Mouse (Mus musculus) stomach, postnatal 0 days (tissue): ENCODE measurements at regions not wholly inside any gene's neighbourhood (a gene's known extent, or its start where the extent isn't known, plus 50 kb on each side); places are given as distances from the start of the nearest gene placed in this dataset.

Experiments used
- CTCF ChIP-seq: IDR thresholded peaks from 2 replicates; pipeline ENCODE4 v1.5.1; 2016; ENCODE audit warnings: antibody characterized with exemption, low read depth, mild to moderate bottlenecking, moderate library complexity
- EP300 ChIP-seq: optimal IDR thresholded peaks from 2 replicates; pipeline ENCODE3; 2016; ENCODE audit warnings: antibody characterized with exemption

- TF ChIP-seq CTCF (no peak), EP300 (no peak)
Measured at GRCm38 (mm10) chr8:116403366-116403765, 101.4 kb upstream of the Dynlrb2 start.
